Mouse (Mus musculus) G1E-ER4 (cell line): ENCODE measurements around the gene Zfhx3. TPM values are rescaled to one million over a fixed set of nuclear protein-coding genes. Genes with fewer than 3 reads are reported as not detected.

Experiments
- GATA1 ChIP-seq: IDR thresholded peaks from one replicate; pipeline ENCODE4 v1.8.0; 2012; ENCODE audit warnings: low read length, inconsistent platforms
- polyA plus RNA-seq: library from polyadenylated mRNA; stranded (reverse); fragments of >175 nt; gene quantifications from 2 replicates; pipeline ENCODE4 v1.2.3, GENCODE M21; 2012

Gene Zfhx3
- polyA plus RNA-seq, 1 experiment: not detected

- TF ChIP-seq GATA1: no peak
These were observed 955.1 kb downstream of the Zfhx3 start for GRCm38 (mm10) chr8:108897347-108898100.

GRCm38 (mm10) chr8:108899251-108899771 is 956.9 kb downstream of the Zfhx3 start:
- no peak for TF ChIP-seq GATA1

DNA sequence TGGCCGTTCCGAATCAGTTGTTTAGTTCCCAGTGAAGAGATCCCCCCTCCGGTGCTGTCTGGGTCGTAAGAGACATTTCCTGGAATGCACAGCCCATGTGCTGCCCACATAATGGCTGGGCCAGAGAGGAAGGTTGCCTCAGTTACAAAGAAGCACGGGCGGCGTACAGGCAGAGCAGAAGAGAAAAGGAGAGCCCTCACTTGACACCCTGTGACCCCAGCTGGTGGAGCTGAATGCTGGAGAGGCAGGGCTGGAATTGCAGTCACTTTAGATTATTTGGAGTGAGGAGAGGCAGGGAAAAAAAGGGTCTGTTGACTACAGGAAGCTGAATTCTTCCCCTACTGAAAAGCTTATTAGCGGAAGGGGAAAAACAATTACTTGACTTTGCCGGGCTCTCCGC is 958.1 kb downstream of the Zfhx3 start:
- TF ChIP-seq GATA1: no peak

GRCm38 (mm10) chr8:108901208-108901607 is 958.8 kb downstream of the Zfhx3 start:
- no peak for TF ChIP-seq GATA1

- no peak for TF ChIP-seq GATA1
These were observed 961.1 kb downstream of the Zfhx3 start for GRCm38 (mm10) chr8:108903550-108903949.

DNA sequence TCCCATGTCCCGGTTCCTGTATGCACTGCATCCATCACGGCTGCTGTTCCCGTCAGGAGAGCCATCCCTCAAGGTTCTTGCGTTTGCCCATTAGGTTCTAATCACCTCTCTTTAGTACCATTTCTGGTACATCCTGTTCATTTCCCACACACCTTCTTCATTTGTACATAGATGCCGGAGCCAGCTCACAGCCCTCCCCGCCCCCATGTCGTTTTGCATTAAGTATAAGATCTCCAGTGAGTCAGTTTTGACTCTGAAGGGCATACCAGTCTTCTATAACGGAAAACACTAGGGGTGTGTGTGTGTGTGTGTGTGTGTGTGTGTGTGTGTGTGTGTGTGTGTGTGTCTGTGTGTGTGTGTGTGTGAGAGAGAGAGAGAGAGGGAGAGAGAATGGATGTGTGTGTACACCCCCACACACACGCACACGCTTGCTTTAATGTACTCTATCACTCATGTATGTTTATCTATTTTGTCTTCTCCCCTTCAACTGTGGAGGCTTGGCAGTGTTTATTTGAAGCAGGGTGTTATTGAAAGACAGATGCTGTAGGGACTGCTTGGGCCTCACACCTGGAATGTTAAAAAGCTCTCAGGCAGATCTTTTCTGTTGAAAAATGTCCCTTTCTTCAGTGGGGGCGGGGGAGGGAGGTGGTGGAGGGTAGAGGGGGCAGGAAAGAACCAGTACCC is 962.0 kb downstream of the Zfhx3 start:
- no peak for TF ChIP-seq GATA1

GRCm38 (mm10) chr8:108908066-108908465 is 965.6 kb downstream of the Zfhx3 start:
- TF ChIP-seq GATA1: no peak

- no peak for TF ChIP-seq GATA1
These were observed 966.1 kb downstream of the Zfhx3 start for GRCm38 (mm10) chr8:108908540-108908939.

DNA sequence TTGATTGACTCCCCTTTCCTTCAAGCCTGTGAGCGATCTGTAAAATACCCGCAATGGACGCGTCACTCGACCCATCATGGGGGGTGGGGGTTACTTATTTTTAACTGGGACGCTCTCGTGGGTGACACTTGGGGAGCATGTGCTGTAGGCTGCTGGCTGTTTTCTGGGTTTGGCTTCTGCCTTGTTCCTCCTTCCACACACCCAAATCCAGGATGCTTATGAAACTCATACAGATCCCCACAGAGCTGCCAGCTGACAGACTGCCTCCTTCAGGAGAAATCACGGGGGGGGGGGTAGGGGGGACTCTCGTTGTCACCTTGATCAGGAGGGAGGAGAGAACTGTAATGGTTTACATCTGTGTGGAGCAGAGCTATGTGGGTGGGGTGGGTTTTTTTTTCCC is 966.6 kb downstream of the Zfhx3 start:
- no peak for TF ChIP-seq GATA1

- TF ChIP-seq GATA1: no peak
These were observed 967.0 kb downstream of the Zfhx3 start for GRCm38 (mm10) chr8:108909455-108909854.

DNA sequence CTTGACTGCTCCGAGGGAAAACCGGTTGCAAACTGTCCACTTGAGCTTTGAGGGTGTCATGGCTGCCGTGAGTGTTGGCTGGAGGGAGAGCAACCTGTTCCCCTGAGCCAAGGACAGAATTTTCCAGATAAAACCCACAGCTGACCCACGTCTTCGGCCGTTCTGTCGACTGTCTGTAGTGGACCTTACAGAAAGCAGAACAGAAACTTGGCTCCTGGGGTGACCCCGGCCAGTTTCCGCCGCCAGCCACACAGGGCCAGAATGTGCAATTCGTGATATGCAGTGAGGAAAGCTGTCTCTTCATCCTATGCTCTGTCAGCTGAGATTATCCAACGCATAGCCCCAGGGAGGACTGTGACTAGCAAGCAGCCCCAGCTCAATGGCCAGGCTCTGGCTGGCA is 968.4 kb downstream of the Zfhx3 start:
- TF ChIP-seq GATA1: no peak

GRCm38 (mm10) chr8:108911511-108911910 is 969.1 kb downstream of the Zfhx3 start:
- no peak for TF ChIP-seq GATA1

- no peak for TF ChIP-seq GATA1
These were observed 970.6 kb downstream of the Zfhx3 start for GRCm38 (mm10) chr8:108912998-108913397.

- no peak for TF ChIP-seq GATA1
These were observed 973.0 kb downstream of the Zfhx3 start for GRCm38 (mm10) chr8:108915425-108915824.

GRCm38 (mm10) chr8:108915876-108916275 is 973.4 kb downstream of the Zfhx3 start:
- TF ChIP-seq GATA1: no peak

- no peak for TF ChIP-seq GATA1
These were observed 977.7 kb downstream of the Zfhx3 start for GRCm38 (mm10) chr8:108920151-108920550.

- TF ChIP-seq GATA1: no peak
These were observed 980.7 kb downstream of the Zfhx3 start for GRCm38 (mm10) chr8:108923161-108923560.
